Mouse (Mus musculus): Measurements from ENCODE around the gene Rere. TPM values are rescaled to one million over a fixed set of nuclear protein-coding genes. Genes with fewer than 3 reads are reported as not detected.

Gene Rere
- polyA plus RNA-seq, 2 experiments: 4.8 to 5.1 TPM

- no peak for TF ChIP-seq CTCF (IDR thresholded peaks at IDR 0.05; ENCODE audit: low read depth)
- no peak for TF ChIP-seq EP300 (IDR thresholded peaks at IDR 0.05; ENCODE audit: low read depth)
- ATAC-seq (ENCODE audit: insufficient read depth) (no peak), DNase-seq (ENCODE audit: low read depth in 3 of 3, low spot score in 3 of 3) (no peak)
- Histone ChIP-seq H3K4me1 (replicated peaks; ENCODE audit: control insufficient read depth in 2 of 2, insufficient read depth in 2 of 2, low read length in 1 of 2) (peaks cover 40 to 70% of the 10 kb centered on the region in 2 experiments), H3K36me3 (replicated peaks; ENCODE audit: control insufficient read depth, insufficient read depth, low read depth) (no peaks in the 10 kb centered on the region), H3K9ac (replicated peaks) (no peak overlapping the region), H3K27ac (peak overlapping the region; percentile 77), H3K4me2 (ENCODE audit: low read depth) (peak overlapping the region; percentile 63), H3K4me3 (ENCODE audit: insufficient read depth in 1 of 2, low read depth in 2 of 2, low read length in 2 of 2) (no peak overlapping the region), H3K9me3 (ENCODE audit: control insufficient read depth, low read length) (no peaks in the 10 kb centered on the region), H3K27me3 (ENCODE audit: control insufficient read depth, insufficient read depth, low read length) (no peaks in the 10 kb centered on the region)
- WGBS (ENCODE audit: insufficient replicate concordance): 71% methylated on average over 5 of the region's 5 CpGs
Measured at GRCm38 (mm10) chr4:150460451-150460850, 179.0 kb downstream of the Rere start.

- Histone ChIP-seq H3K4me1 (replicated peaks; ENCODE audit: control insufficient read depth in 2 of 2, insufficient read depth in 2 of 2, low read length in 1 of 2) (peaks cover 40 to 69% of the 10 kb centered on the region in 2 experiments), H3K27me3 (ENCODE audit: control insufficient read depth, insufficient read depth, low read length) (no peaks in the 10 kb centered on the region), H3K27ac (peak overlapping the region; percentile 77), H3K4me3 (ENCODE audit: insufficient read depth in 1 of 2, low read depth in 2 of 2, low read length in 2 of 2) (no peak overlapping the region), H3K9me3 (ENCODE audit: control insufficient read depth, low read length) (no peaks in the 10 kb centered on the region), H3K9ac (replicated peaks) (peak overlapping the region; percentile 38), H3K4me2 (ENCODE audit: low read depth) (peak overlapping the region; percentile 63), H3K36me3 (replicated peaks; ENCODE audit: control insufficient read depth, insufficient read depth, low read depth) (no peaks in the 10 kb centered on the region)
- no peak for DNase-seq (ENCODE audit: low read depth in 3 of 3, low spot score in 3 of 3)
- peak; percentile 64 for ATAC-seq (ENCODE audit: insufficient read depth)
- TF ChIP-seq EP300 (IDR thresholded peaks at IDR 0.05; ENCODE audit: low read depth) (no peak), CTCF (IDR thresholded peaks at IDR 0.05; ENCODE audit: low read depth) (no peak)
- WGBS (ENCODE audit: insufficient replicate concordance): 12% methylated on average over 5 of the region's 5 CpGs
Measured at GRCm38 (mm10) chr4:150461011-150461410, 179.6 kb downstream of the Rere start.

GRCm38 (mm10) chr4:150461427-150462189 is 180.2 kb downstream of the Rere start:
- Histone ChIP-seq H3K27me3 (ENCODE audit: control insufficient read depth, insufficient read depth, low read length) (no peaks in the 10 kb centered on the region), H3K9ac (replicated peaks) (peak overlapping the region; percentile 38), H3K9me3 (ENCODE audit: control insufficient read depth, low read length) (no peaks in the 10 kb centered on the region), H3K4me3 (ENCODE audit: insufficient read depth in 1 of 2, low read depth in 2 of 2, low read length in 2 of 2) (no peak overlapping the region), H3K27ac (peak overlapping the region; percentile 77), H3K4me2 (ENCODE audit: low read depth) (peak overlapping the region; percentile 63), H3K36me3 (replicated peaks; ENCODE audit: control insufficient read depth, insufficient read depth, low read depth) (no peaks in the 10 kb centered on the region), H3K4me1 (replicated peaks; ENCODE audit: control insufficient read depth in 2 of 2, insufficient read depth in 2 of 2, low read length in 1 of 2) (peaks cover 40 to 69% of the 10 kb centered on the region in 2 experiments)
- ATAC-seq (ENCODE audit: insufficient read depth) (peak; percentile 87), DNase-seq (ENCODE audit: low read depth in 3 of 3, low spot score in 3 of 3) (peak; percentile 64 to 71 (median 64))
- 6% methylated on average over 6 of the region's 6 CpGs for WGBS (ENCODE audit: insufficient replicate concordance)
- no peak for TF ChIP-seq CTCF (IDR thresholded peaks at IDR 0.05; ENCODE audit: low read depth)
- TF ChIP-seq EP300 (IDR thresholded peaks at IDR 0.05; ENCODE audit: low read depth): peak; percentile 83

- 62% methylated on average over 4 of the region's 4 CpGs for WGBS (ENCODE audit: insufficient replicate concordance)
- H3K27me3 ChIP-seq (ENCODE audit: control insufficient read depth, insufficient read depth, low read length): no peaks in the 10 kb centered on the region
- ATAC-seq (ENCODE audit: insufficient read depth) (no peak), DNase-seq (ENCODE audit: low read depth in 3 of 3, low spot score in 3 of 3) (no peak)
- peak overlapping the region; percentile 6; the same call in 1 of the 2 replicates for H3K4me2 ChIP-seq (ENCODE audit: low read depth)
- H3K4me3 ChIP-seq (ENCODE audit: insufficient read depth in 1 of 2, low read depth in 2 of 2, low read length in 2 of 2): no peak overlapping the region
- H3K9me3 ChIP-seq (ENCODE audit: control insufficient read depth, low read length): no peaks in the 10 kb centered on the region
- H3K27ac ChIP-seq: peak overlapping the region; percentile 58
- H3K9ac ChIP-seq (replicated peaks): no peak overlapping the region
- peaks cover 40 to 64% of the 10 kb centered on the region in 2 experiments for H3K4me1 ChIP-seq (replicated peaks; ENCODE audit: control insufficient read depth in 2 of 2, insufficient read depth in 2 of 2, low read length in 1 of 2)
- no peak for TF ChIP-seq CTCF (IDR thresholded peaks at IDR 0.05; ENCODE audit: low read depth)
- no peak for TF ChIP-seq EP300 (IDR thresholded peaks at IDR 0.05; ENCODE audit: low read depth)
- no peaks in the 10 kb centered on the region for H3K36me3 ChIP-seq (replicated peaks; ENCODE audit: control insufficient read depth, insufficient read depth, low read depth)
Measured at GRCm38 (mm10) chr4:150462367-150462766, 180.9 kb downstream of the Rere start.

GRCm38 (mm10) chr4:150465759-150466158 is 184.3 kb downstream of the Rere start:
- no peaks in the 10 kb centered on the region for H3K36me3 ChIP-seq (replicated peaks; ENCODE audit: control insufficient read depth, insufficient read depth, low read depth)
- TF ChIP-seq CTCF (IDR thresholded peaks at IDR 0.05; ENCODE audit: low read depth) (peak; percentile 76), EP300 (IDR thresholded peaks at IDR 0.05; ENCODE audit: low read depth) (no peak)
- no peak overlapping the region for H3K9ac ChIP-seq (replicated peaks)
- H3K4me2 ChIP-seq (ENCODE audit: low read depth): no peak overlapping the region
- no peaks in the 10 kb centered on the region for H3K9me3 ChIP-seq (ENCODE audit: control insufficient read depth, low read length)
- H3K27me3 ChIP-seq (ENCODE audit: control insufficient read depth, insufficient read depth, low read length): no peaks in the 10 kb centered on the region
- no peak for ATAC-seq (ENCODE audit: insufficient read depth)
- H3K27ac ChIP-seq: no peak overlapping the region
- DNase-seq (ENCODE audit: low read depth in 3 of 3, low spot score in 3 of 3): peak; percentile 51 to 68 (median 53)
- H3K4me3 ChIP-seq (ENCODE audit: insufficient read depth in 1 of 2, low read depth in 2 of 2, low read length in 2 of 2): no peak overlapping the region
- WGBS (ENCODE audit: insufficient replicate concordance): 34% methylated on average over 4 of the region's 4 CpGs
- H3K4me1 ChIP-seq (replicated peaks; ENCODE audit: control insufficient read depth in 2 of 2, insufficient read depth in 2 of 2, low read length in 1 of 2): peaks cover 17 to 41% of the 10 kb centered on the region in 2 experiments

Measured in liver, embryonic 14.5 days (tissue).